Mouse (Mus musculus) kidney, postnatal 0 days (tissue): Measurements from ENCODE around the gene Ostf1. TPM values are rescaled to one million over a fixed set of nuclear protein-coding genes. Genes with fewer than 3 reads are reported as not detected.

ENCODE experiments used
- ATAC-seq: fragments of 200-750 bp; cut with Nextera tagmentation; replicated peaks from 2 replicates; pipeline ENCODE4 v1.8.0; 2017; ENCODE audit warnings: low read depth, moderate number of reproducible peaks, moderate TSS enrichment, moderate library complexity; ENCODE audit not compliant: low FRiP score
- DNase-seq: peaks from one replicate; pipeline ENCODE4 v3.0.0-alpha.2; 2016; ENCODE audit warnings: low spot score
- H3K27ac ChIP-seq: fragments of 300-500 bp; sonication (generic); 2 replicates; pipeline ENCODE4 v1.5.1; 2014; ENCODE audit warnings: mild to moderate bottlenecking
- H3K27me3 ChIP-seq: fragments of 300-500 bp; sonication (generic); 2 replicates; pipeline ENCODE4 v1.6.1; 2014; ENCODE audit warnings: low read length, mixed read lengths; ENCODE audit not compliant: insufficient read depth
- H3K36me3 ChIP-seq: fragments of 300-500 bp; sonication (generic); 2 replicates; pipeline ENCODE4 v1.6.1; 2014; ENCODE audit warnings: low read length, mixed read lengths; ENCODE audit not compliant: insufficient read depth
- H3K4me1 ChIP-seq: fragments of 300-500 bp; sonication (generic); replicated peaks from 2 replicates; pipeline ENCODE4 v1.6.1; 2014; ENCODE audit warnings: antibody characterized with exemption, low read length, mixed read lengths; ENCODE audit not compliant: insufficient read depth
- H3K4me2 ChIP-seq: fragments of 300-500 bp; sonication (generic); 2 replicates; pipeline ENCODE4 v1.6.1; 2014; ENCODE audit warnings: mild to moderate bottlenecking, low read length, moderate library complexity, mixed read lengths
- H3K4me3 ChIP-seq: fragments of 300-500 bp; sonication (generic); replicated peaks from 2 replicates; pipeline ENCODE4 v1.5.1; 2014; ENCODE audit warnings: low read depth, low read length
- H3K9ac ChIP-seq: fragments of 300-500 bp; sonication (generic); 2 replicates; pipeline ENCODE4 v1.6.1; 2014; ENCODE audit warnings: low read depth, low read length
- H3K9me3 ChIP-seq: fragments of 300-500 bp; sonication (generic); replicated peaks from 2 replicates; pipeline ENCODE4 v1.6.1; 2016; ENCODE audit warnings: low read length, inconsistent platforms, mixed read lengths
- CTCF ChIP-seq: IDR thresholded peaks from 2 replicates; pipeline ENCODE4 v1.5.1; 2016; ENCODE audit warnings: antibody characterized with exemption, low read depth, mild to moderate bottlenecking, moderate library complexity
- WGBS: fragments of 180-500 bp; shearing (Covaris S2); extraction: QIAGEN DNeasy Blood & Tissue Kit; methylation state at CpG from one replicate; pipeline ENCODE4 v1.1.7; 2014; 5-methylcytosine and 5-hydroxymethylcytosine counted together
- polyA plus RNA-seq: library from polyadenylated mRNA; unstranded; fragments of >200 nt; fragmentation: Nextera tagmentation; extraction: Ambion mirVana; gene quantifications from 2 replicates; pipeline ENCODE4 v1.2.1, GENCODE M21; 2015

Ostf1 gene
- polyA plus RNA-seq, 1 experiment from 2014 or later: 191 TPM

GRCm38 (mm10) chr19:18598265-18598926 lies 33.2 kb downstream of the Ostf1 start:
- H3K36me3 ChIP-seq: peaks cover 6% of the 10 kb centered on the region; the same call in 1 of the 2 replicates
- ATAC-seq (no peak), DNase-seq (no peak)
- no peak overlapping the region for H3K4me2 ChIP-seq
- no peak overlapping the region for H3K4me3 ChIP-seq
- no peaks in the 10 kb centered on the region for H3K27me3 ChIP-seq
- H3K4me1 ChIP-seq: peaks cover 5% of the 10 kb centered on the region
- H3K9ac ChIP-seq: no peak overlapping the region
- TF ChIP-seq CTCF: no peak
- no peaks in the 10 kb centered on the region for H3K9me3 ChIP-seq
- no peak overlapping the region for H3K27ac ChIP-seq
- 85% methylated on average over 3 of the region's 3 CpGs for WGBS

DNA sequence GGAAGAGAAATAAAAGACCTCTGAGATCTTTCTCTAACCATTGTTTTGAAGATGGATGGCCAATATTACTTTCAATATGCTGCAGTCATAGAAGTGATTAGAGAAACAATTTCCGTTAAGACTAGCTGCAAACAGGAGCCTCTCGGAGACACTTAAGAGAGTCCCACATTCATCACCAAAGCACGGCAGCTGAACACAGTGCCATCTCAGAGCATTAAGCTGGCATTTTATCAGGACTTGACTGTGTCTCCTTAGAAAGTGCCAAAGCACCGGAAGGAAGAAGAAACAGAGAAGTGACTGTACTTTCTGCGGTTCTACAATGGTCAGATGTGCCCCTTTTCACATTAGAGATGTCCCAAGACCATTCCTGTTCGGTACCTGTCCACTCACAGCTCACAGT lies 33.9 kb downstream of the Ostf1 start:
- H3K27ac ChIP-seq: no peak overlapping the region
- H3K27me3 ChIP-seq: no peaks in the 10 kb centered on the region
- TF ChIP-seq CTCF: no peak
- 85% methylated on average over 6 of the region's 6 CpGs for WGBS
- DNase-seq (no peak), ATAC-seq (no peak)
- H3K4me2 ChIP-seq: no peak overlapping the region
- no peaks in the 10 kb centered on the region for H3K9me3 ChIP-seq
- H3K9ac ChIP-seq: no peak overlapping the region
- H3K4me3 ChIP-seq: no peak overlapping the region
- H3K36me3 ChIP-seq: peaks cover 4% of the 10 kb centered on the region; the same call in 1 of the 2 replicates
- H3K4me1 ChIP-seq: peaks cover 11% of the 10 kb centered on the region

DNA sequence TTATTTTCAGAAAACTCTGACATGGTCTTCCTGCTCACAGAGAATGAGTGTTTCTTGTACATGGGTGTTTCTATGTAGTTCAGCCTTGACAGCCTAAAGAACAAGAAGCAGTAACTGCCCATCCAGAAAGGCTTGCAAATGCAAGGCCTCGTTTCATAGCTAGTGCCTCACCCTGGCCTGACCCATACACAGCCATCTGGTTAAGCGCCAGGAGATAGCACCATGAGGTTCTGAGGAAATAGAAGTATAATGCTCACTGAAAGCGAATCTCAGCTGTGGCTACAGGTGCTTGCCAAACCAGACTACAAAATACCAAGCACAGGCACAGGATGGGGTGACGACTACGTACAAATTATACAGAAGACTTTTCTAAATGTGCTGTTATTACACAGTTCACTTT lies 34.7 kb downstream of the Ostf1 start:
- no peaks in the 10 kb centered on the region for H3K36me3 ChIP-seq
- H3K9ac ChIP-seq: no peak overlapping the region
- no peak overlapping the region for H3K27ac ChIP-seq
- ATAC-seq (no peak), DNase-seq (no peak)
- no peaks in the 10 kb centered on the region for H3K27me3 ChIP-seq
- TF ChIP-seq CTCF: no peak
- H3K4me2 ChIP-seq: no peak overlapping the region
- peaks cover 15% of the 10 kb centered on the region for H3K4me1 ChIP-seq
- H3K4me3 ChIP-seq: no peak overlapping the region
- whole genome bisulfite sequencing: 81% methylated on average over 5 of the region's 5 CpGs
- no peaks in the 10 kb centered on the region for H3K9me3 ChIP-seq

DNA sequence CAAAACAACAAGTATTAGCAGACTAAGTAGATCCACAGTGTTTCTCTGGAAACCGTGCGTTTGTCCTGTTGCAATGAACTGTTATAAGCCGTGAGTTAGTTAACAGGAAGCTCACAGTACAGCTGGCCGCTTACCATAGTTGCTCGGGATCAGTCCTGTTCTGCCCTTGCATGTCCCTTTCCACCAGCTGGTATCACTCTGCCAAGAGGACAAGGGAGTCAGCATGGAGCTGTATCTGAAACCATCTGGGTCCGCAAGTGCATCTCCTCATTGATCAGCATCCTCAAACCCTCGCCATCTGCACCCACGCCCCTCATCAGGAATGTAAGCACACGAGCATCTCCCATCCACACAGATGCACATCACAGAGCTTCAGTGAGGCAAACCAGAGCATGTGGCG lies 37.9 kb downstream of the Ostf1 start:
- Histone ChIP-seq H3K9ac (no peak overlapping the region), H3K4me3 (no peak overlapping the region), H3K9me3 (no peaks in the 10 kb centered on the region), H3K4me1 (peaks cover 15% of the 10 kb centered on the region), H3K4me2 (no peak overlapping the region), H3K36me3 (peaks cover 4% of the 10 kb centered on the region; the same call in 1 of the 2 replicates), H3K27ac (no peak overlapping the region), H3K27me3 (no peaks in the 10 kb centered on the region)
- no peak for ATAC-seq
- DNase-seq: peak; percentile 54
- TF ChIP-seq CTCF: no peak
- 62% methylated on average over 10 of the region's 10 CpGs for WGBS

- peaks cover 4% of the 10 kb centered on the region; the same call in 1 of the 2 replicates for H3K36me3 ChIP-seq
- H3K4me1 ChIP-seq: peaks cover 15% of the 10 kb centered on the region
- H3K4me2 ChIP-seq: no peak overlapping the region
- no peak overlapping the region for H3K9ac ChIP-seq
- H3K27ac ChIP-seq: peak overlapping the region; percentile 57; the same call in 1 of the 2 replicates
- no peaks in the 10 kb centered on the region for H3K9me3 ChIP-seq
- no peak for TF ChIP-seq CTCF
- ATAC-seq (peak; percentile 26; the same call in 1 of the 2 replicates), DNase-seq (peak; percentile 39)
- no peak overlapping the region for H3K4me3 ChIP-seq
- no peaks in the 10 kb centered on the region for H3K27me3 ChIP-seq
- 42% methylated on average over 6 of the region's 6 CpGs for WGBS
Measured at GRCm38 (mm10) chr19:18592919-18593318, 38.7 kb downstream of the Ostf1 start.

- H3K27me3 ChIP-seq: no peaks in the 10 kb centered on the region
- WGBS: 57% methylated on average over 5 of the region's 5 CpGs
Measured at GRCm38 (mm10) chr19:18590942-18591354, 40.7 kb downstream of the Ostf1 start.

GRCm38 (mm10) chr19:18590234-18590633 lies 41.4 kb downstream of the Ostf1 start:
- ATAC-seq (no peak), DNase-seq (peak; percentile 43)
- WGBS: 37% methylated on average over 5 of the region's 5 CpGs
- no peak overlapping the region for H3K27ac ChIP-seq
- no peaks in the 10 kb centered on the region for H3K27me3 ChIP-seq
- peaks cover 9% of the 10 kb centered on the region; the same call in 1 of the 2 replicates for H3K36me3 ChIP-seq
- peaks cover 18% of the 10 kb centered on the region for H3K4me1 ChIP-seq
- no peak overlapping the region for H3K9ac ChIP-seq
- H3K4me2 ChIP-seq: no peak overlapping the region
- no peak overlapping the region for H3K4me3 ChIP-seq
- TF ChIP-seq CTCF: no peak
- no peaks in the 10 kb centered on the region for H3K9me3 ChIP-seq

More at GRCm38 (mm10) chr19:18590942-18591354, 40.7 kb downstream of the Ostf1 start:
- no peak overlapping the region for H3K4me3 ChIP-seq
- ATAC-seq (no peak), DNase-seq (no peak)
- no peak overlapping the region for H3K4me2 ChIP-seq
- no peak for TF ChIP-seq CTCF
- peaks cover 18% of the 10 kb centered on the region for H3K4me1 ChIP-seq
- no peak overlapping the region for H3K27ac ChIP-seq
- peaks cover 4% of the 10 kb centered on the region; the same call in 1 of the 2 replicates for H3K36me3 ChIP-seq
- no peak overlapping the region for H3K9ac ChIP-seq
- H3K9me3 ChIP-seq: no peaks in the 10 kb centered on the region
